Mouse (Mus musculus): ENCODE measurements around the gene Gm20777.
"Not testable (repeated sequence)": the region's sequence is repeated elsewhere in the genome, so short reads cannot be mapped to it uniquely, and the experiment has no call there.

The Gm20777 gene

GRCm38 (mm10) chrY:10752350-10752749 is at the start of gene Gm20777:
TSS of gene Gm20777 (minus strand) at chrY:10752450.
- DNase-seq (ENCODE audit: low spot score), result not testable (repeated sequence)

GRCm38 (mm10) chrY:10709551-10709950 is 42.7 kb downstream of the Gm20777 start:
- peak; percentile 46 for DNase-seq (ENCODE audit: low spot score)

DNA sequence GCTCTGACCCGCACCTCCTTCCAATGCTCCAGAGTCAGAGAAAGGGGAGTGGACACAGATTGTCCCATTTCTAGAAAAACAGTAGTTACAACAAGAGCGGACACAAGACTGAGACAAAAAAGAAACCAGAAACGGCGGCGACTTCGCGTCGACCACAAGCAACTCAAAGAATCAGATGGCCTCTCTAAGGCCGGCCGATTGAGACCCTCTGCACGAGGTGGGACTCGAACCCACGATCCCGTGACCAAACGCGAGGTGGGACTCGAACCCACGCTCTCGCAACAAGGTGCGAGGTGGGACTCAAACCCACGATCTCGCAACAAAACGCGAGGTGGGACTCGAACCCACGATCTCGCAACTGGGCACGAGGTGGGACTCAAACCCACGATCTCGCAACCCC is 43.5 kb downstream of the Gm20777 start:
- DNase-seq (ENCODE audit: low spot score), result not testable (repeated sequence)

DNA sequence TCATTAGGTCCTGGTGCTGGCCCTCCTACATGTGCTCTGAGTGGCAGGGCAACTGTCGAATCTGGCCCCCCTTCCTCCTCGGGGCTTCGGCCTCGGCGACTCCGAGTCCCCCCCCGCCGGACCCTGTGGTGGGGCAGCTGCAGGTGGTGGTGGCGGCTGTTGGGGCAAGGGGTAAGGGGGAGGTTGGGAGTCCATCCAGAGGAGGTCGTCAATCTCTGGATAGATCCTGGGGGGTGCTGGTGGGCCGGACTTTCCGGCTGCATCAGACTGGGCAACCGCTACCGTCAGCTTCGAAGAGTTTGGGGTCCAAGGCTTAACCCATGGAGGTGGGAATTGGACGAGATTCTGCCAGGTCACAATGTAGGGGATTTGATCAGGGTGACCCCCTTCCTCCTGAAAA is 44.0 kb downstream of the Gm20777 start:
- not testable (repeated sequence) for DNase-seq (ENCODE audit: low spot score)

GRCm38 (mm10) chrY:10706686-10707085 is 45.6 kb downstream of the Gm20777 start:
- not testable (repeated sequence) for DNase-seq (ENCODE audit: low spot score)

Data from lung, postnatal 25 days (tissue).